Mouse (Mus musculus) embryonic facial prominence, embryonic 14.5 days (tissue): Measurements from ENCODE around the gene Txndc9. TPM values are rescaled to one million over a fixed set of nuclear protein-coding genes. Genes with fewer than 3 reads are reported as not detected.
A peak's percentile ranks its signal among the peaks of the same experiment; 100 is the strongest.

Source experiments
- ATAC-seq: fragments of 200-750 bp; cut with Nextera tagmentation; 2 replicates; pipeline ENCODE4 v1.8.0; 2017; ENCODE audit warnings: low read depth, moderate number of reproducible peaks, moderate TSS enrichment
- DNase-seq: peaks from one replicate; pipeline ENCODE4 v3.0.0-alpha.2; 2015; ENCODE audit warnings: low spot score
- H3K27ac ChIP-seq: fragments of 300-500 bp; sonication (generic); replicated peaks from 2 replicates; pipeline ENCODE4 v1.5.1; 2014; ENCODE audit warnings: low read depth, mild to moderate bottlenecking, low read length, moderate library complexity
- H3K27me3 ChIP-seq: fragments of 300-500 bp; sonication (generic); replicated peaks from 2 replicates; pipeline ENCODE4 v1.6.1; 2014; ENCODE audit warnings: low read length; ENCODE audit not compliant: control insufficient read depth, insufficient read depth
- H3K36me3 ChIP-seq: fragments of 300-500 bp; sonication (generic); 2 replicates; pipeline ENCODE4 v1.6.1; 2014; ENCODE audit warnings: low read length, mixed read lengths; ENCODE audit not compliant: control insufficient read depth, insufficient read depth
- H3K4me1 ChIP-seq: fragments of 300-500 bp; sonication (generic); 2 replicates; pipeline ENCODE4 v1.6.1; 2014; ENCODE audit warnings: antibody characterized with exemption, low read length; ENCODE audit not compliant: control insufficient read depth, insufficient read depth
- H3K4me2 ChIP-seq: fragments of 300-500 bp; sonication (generic); 2 replicates; pipeline ENCODE4 v1.6.1; 2014; ENCODE audit warnings: low read depth, mild to moderate bottlenecking, low read length, moderate library complexity, mixed read lengths
- H3K4me3 ChIP-seq: fragments of 300-500 bp; sonication (generic); 2 replicates; pipeline ENCODE4 v1.5.1; 2014; ENCODE audit warnings: low read depth, mild to moderate bottlenecking, low read length
- H3K9ac ChIP-seq: fragments of 300-500 bp; sonication (generic); 2 replicates; pipeline ENCODE4 v1.6.1; 2014; ENCODE audit warnings: low read depth, mild to moderate bottlenecking, low read length, moderate library complexity, mixed read lengths
- H3K9me3 ChIP-seq: fragments of 300-500 bp; sonication (generic); 2 replicates; pipeline ENCODE4 v1.6.1; 2016; ENCODE audit warnings: low read length; ENCODE audit not compliant: control insufficient read depth
- WGBS: fragments of 180-500 bp; shearing (Covaris S2); extraction: QIAGEN DNeasy Blood & Tissue Kit; methylation state at CpG from one replicate; pipeline ENCODE4 v1.1.7; 2014; 5-methylcytosine and 5-hydroxymethylcytosine counted together
- polyA plus RNA-seq: library from polyadenylated mRNA; unstranded; fragments of >200 nt; fragmentation: Nextera tagmentation; extraction: Ambion mirVana; gene quantifications from 2 replicates; pipeline ENCODE4 v1.2.1, GENCODE M21; 2014

The Txndc9 gene
- polyA plus RNA-seq, 1 experiment from 2014 or later: 125 TPM

GRCm38 (mm10) chr1:38011647-38012046 is 14.0 kb upstream of the Txndc9 start:
- no peak for ATAC-seq
- WGBS: 82% methylated on average over 6 of the region's 6 CpGs
- Histone ChIP-seq H3K9ac (no peak overlapping the region), H3K4me1 (no peaks in the 10 kb centered on the region), H3K4me2 (no peak overlapping the region), H3K36me3 (no peaks in the 10 kb centered on the region), H3K4me3 (no peak overlapping the region), H3K27me3 (no peaks in the 10 kb centered on the region), H3K9me3 (no peaks in the 10 kb centered on the region), H3K27ac (no peak overlapping the region)
- DNase-seq: no peak

GRCm38 (mm10) chr1:38006741-38007140 is 9.0 kb upstream of the Txndc9 start:
- Histone ChIP-seq H3K36me3 (no peaks in the 10 kb centered on the region), H3K9me3 (no peaks in the 10 kb centered on the region), H3K27ac (no peak overlapping the region), H3K4me2 (no peak overlapping the region), H3K9ac (no peak overlapping the region), H3K4me1 (no peaks in the 10 kb centered on the region), H3K4me3 (no peak overlapping the region), H3K27me3 (no peaks in the 10 kb centered on the region)
- WGBS: 66% methylated on average over 3 of the region's 3 CpGs
- DNase-seq: no peak
- no peak for ATAC-seq

GRCm38 (mm10) chr1:38003046-38003445 is 5.4 kb upstream of the Txndc9 start:
- WGBS: 85% methylated on average over 3 of the region's 3 CpGs
- H3K4me2 ChIP-seq: no peak overlapping the region
- peaks cover 7% of the 10 kb centered on the region for H3K4me1 ChIP-seq
- no peak overlapping the region for H3K27ac ChIP-seq
- DNase-seq: no peak
- H3K27me3 ChIP-seq: no peaks in the 10 kb centered on the region
- no peaks in the 10 kb centered on the region for H3K36me3 ChIP-seq
- no peaks in the 10 kb centered on the region for H3K9me3 ChIP-seq
- H3K4me3 ChIP-seq: no peak overlapping the region
- no peak for ATAC-seq
- no peak overlapping the region for H3K9ac ChIP-seq

GRCm38 (mm10) chr1:38001956-38002355 is 4.3 kb upstream of the Txndc9 start:
- no peaks in the 10 kb centered on the region for H3K36me3 ChIP-seq
- H3K9me3 ChIP-seq: no peaks in the 10 kb centered on the region
- no peaks in the 10 kb centered on the region for H3K27me3 ChIP-seq
- ATAC-seq (no peak), DNase-seq (no peak)
- no peak overlapping the region for H3K4me2 ChIP-seq
- H3K4me3 ChIP-seq: no peak overlapping the region
- H3K27ac ChIP-seq: no peak overlapping the region
- WGBS: 96% methylated on average over 9 of the region's 9 CpGs
- no peak overlapping the region for H3K9ac ChIP-seq
- H3K4me1 ChIP-seq: peaks cover 7% of the 10 kb centered on the region

GRCm38 (mm10) chr1:38000844-38001243 is 3.2 kb upstream of the Txndc9 start:
- H3K36me3 ChIP-seq: no peaks in the 10 kb centered on the region
- WGBS: 92% methylated on average over 8 of the region's 8 CpGs
- no peak for ATAC-seq

GRCm38 (mm10) chr1:37999552-37999951 is 1.9 kb upstream of the Txndc9 start:
- H3K4me1 ChIP-seq: peaks cover 7% of the 10 kb centered on the region
- no peaks in the 10 kb centered on the region for H3K9me3 ChIP-seq
- H3K4me2 ChIP-seq: peak overlapping the region; percentile 68
- DNase-seq (no peak), ATAC-seq (no peak)
- 81% methylated on average over 3 of the region's 3 CpGs for WGBS
- H3K27me3 ChIP-seq: no peaks in the 10 kb centered on the region
- H3K27ac ChIP-seq: no peak overlapping the region
- H3K36me3 ChIP-seq: peaks cover 10% of the 10 kb centered on the region
- H3K9ac ChIP-seq: 0 out of 2 replicates have a peak overlapping the region, but pooled peaks have one; percentile 90
- H3K4me3 ChIP-seq: no peak overlapping the region

More at GRCm38 (mm10) chr1:38000844-38001243, 3.2 kb upstream of the Txndc9 start:
- Histone ChIP-seq H3K27ac (no peak overlapping the region), H3K4me1 (peaks cover 7% of the 10 kb centered on the region), H3K9ac (no peak overlapping the region), H3K4me3 (no peak overlapping the region), H3K9me3 (no peaks in the 10 kb centered on the region), H3K4me2 (no peak overlapping the region), H3K27me3 (no peaks in the 10 kb centered on the region)
- DNase-seq: no peak

- Histone ChIP-seq H3K27me3 (no peaks in the 10 kb centered on the region), H3K4me1 (peaks cover 7% of the 10 kb centered on the region), H3K27ac (peak overlapping the region; percentile 94), H3K4me3 (peak overlapping the region; percentile 96), H3K9ac (peak overlapping the region; percentile 90), H3K36me3 (peaks cover 20% of the 10 kb centered on the region), H3K9me3 (no peaks in the 10 kb centered on the region), H3K4me2 (peak overlapping the region; percentile 68)
- peak; percentile 10 for DNase-seq
- peak; percentile 10 for ATAC-seq
- WGBS: 7% methylated on average over 16 of the region's 47 CpGs
These were observed 892 bp upstream of the Txndc9 start for GRCm38 (mm10) chr1:37998371-37999199.

- DNase-seq (peak; percentile 100), ATAC-seq (peak; percentile 96)
- Histone ChIP-seq H3K4me1 (peaks cover 7% of the 10 kb centered on the region), H3K4me2 (peak overlapping the region; percentile 68), H3K4me3 (peak overlapping the region; percentile 96), H3K9me3 (no peaks in the 10 kb centered on the region), H3K9ac (peak overlapping the region; percentile 90), H3K27ac (peak overlapping the region; percentile 94), H3K27me3 (no peaks in the 10 kb centered on the region), H3K36me3 (peaks cover 36% of the 10 kb centered on the region)
- WGBS: under 1% methylated on average over 41 of the region's 42 CpGs
These were observed 712 bp downstream of the Txndc9 start for GRCm38 (mm10) chr1:37996877-37997484.
